Mouse (Mus musculus) stomach, postnatal 0 days (tissue): ENCODE results near the gene Dnajc17. TPM values are rescaled to one million over a fixed set of nuclear protein-coding genes. Genes with fewer than 3 reads are reported as not detected.

Source experiments
- ATAC-seq: fragments of 200-750 bp; cut with Nextera tagmentation; 2 replicates; pipeline ENCODE4 v1.8.0; 2017; ENCODE audit not compliant: low FRiP score, low TSS enrichment
- DNase-seq: peaks from one replicate; pipeline ENCODE4 v3.0.0-alpha.2; 2016; ENCODE audit warnings: low spot score
- H3K27ac ChIP-seq: fragments of 300-500 bp; sonication (generic); replicated peaks from 2 replicates; pipeline ENCODE4 v1.5.1; 2014; ENCODE audit warnings: mild to moderate bottlenecking, control low read depth
- H3K27me3 ChIP-seq: fragments of 300-500 bp; sonication (generic); 2 replicates; pipeline ENCODE4 v1.6.1; 2014; ENCODE audit warnings: low read length; ENCODE audit not compliant: control insufficient read depth, insufficient read depth
- H3K36me3 ChIP-seq: fragments of 300-500 bp; sonication (generic); 2 replicates; pipeline ENCODE4 v1.6.1; 2014; ENCODE audit warnings: low read length, mixed read lengths; ENCODE audit not compliant: control insufficient read depth, insufficient read depth
- H3K4me1 ChIP-seq: fragments of 300-500 bp; sonication (generic); replicated peaks from 2 replicates; pipeline ENCODE4 v1.6.1; 2014; ENCODE audit warnings: antibody characterized with exemption; ENCODE audit not compliant: control insufficient read depth, insufficient read depth
- H3K4me2 ChIP-seq: fragments of 300-500 bp; sonication (generic); replicated peaks from 2 replicates; pipeline ENCODE4 v1.6.1; 2014; ENCODE audit warnings: low read depth, mild to moderate bottlenecking, control low read depth, moderate library complexity
- H3K4me3 ChIP-seq: fragments of 300-500 bp; sonication (generic); 2 replicates; pipeline ENCODE4 v1.5.1; 2014; ENCODE audit warnings: low read depth, low read length, control low read depth
- H3K9ac ChIP-seq: fragments of 300-500 bp; sonication (generic); 2 replicates; pipeline ENCODE4 v1.6.1; 2014; ENCODE audit warnings: mild to moderate bottlenecking, low read length, control low read depth, mixed read lengths
- H3K9me3 ChIP-seq: fragments of 300-500 bp; sonication (generic); 2 replicates; pipeline ENCODE4 v1.6.1; 2016; ENCODE audit warnings: low read length; ENCODE audit not compliant: control insufficient read depth
- CTCF ChIP-seq: IDR thresholded peaks from 2 replicates; pipeline ENCODE4 v1.5.1; 2016; ENCODE audit warnings: antibody characterized with exemption, low read depth, mild to moderate bottlenecking, moderate library complexity
- EP300 ChIP-seq: optimal IDR thresholded peaks from 2 replicates; pipeline ENCODE3; 2016; ENCODE audit warnings: antibody characterized with exemption
- WGBS: fragments of 180-500 bp; shearing (Covaris S2); extraction: QIAGEN DNeasy Blood & Tissue Kit; methylation state at CpG from one replicate; pipeline ENCODE4 v1.1.7; 2014; 5-methylcytosine and 5-hydroxymethylcytosine counted together
- polyA plus RNA-seq: library from polyadenylated mRNA; unstranded; fragments of >200 nt; fragmentation: Nextera tagmentation; extraction: Ambion mirVana; gene quantifications from 2 replicates; pipeline ENCODE4 v1.2.1, GENCODE M21; 2015

Dnajc17 gene
- polyA plus RNA-seq, 1 experiment from 2014 or later: 12.5 TPM

- WGBS: 26% methylated on average over 13 of the region's 13 CpGs
- DNase-seq (peak; percentile 50), ATAC-seq (no peak; the same call in 1 of the 2 replicates)
- H3K4me3 ChIP-seq: no peak overlapping the region
- peaks cover 3% of the 10 kb centered on the region; the same call in 1 of the 2 replicates for H3K36me3 ChIP-seq
- peak overlapping the region; percentile 61 for H3K27ac ChIP-seq
- H3K27me3 ChIP-seq: no peaks in the 10 kb centered on the region
- H3K4me1 ChIP-seq: 0 out of 2 replicates have a peak, but pooled peaks cover 2% of the 10 kb centered on the region
- H3K4me2 ChIP-seq: no peak overlapping the region
- H3K9ac ChIP-seq: no peak overlapping the region; the same call in 1 of the 2 replicates
- H3K9me3 ChIP-seq: no peaks in the 10 kb centered on the region
- TF ChIP-seq EP300: no peak
- no peak for TF ChIP-seq CTCF
Observed at GRCm38 (mm10) chr2:119172862-119173576, 35.6 kb downstream of the Dnajc17 start.

GRCm38 (mm10) chr2:119172446-119172845 is 36.1 kb downstream of the Dnajc17 start:
- no peak for ATAC-seq
- Histone ChIP-seq H3K4me1 (0 out of 2 replicates have a peak, but pooled peaks cover 2% of the 10 kb centered on the region), H3K9me3 (no peaks in the 10 kb centered on the region), H3K4me2 (no peak overlapping the region), H3K9ac (no peak overlapping the region), H3K4me3 (no peak overlapping the region), H3K27ac (no peak overlapping the region), H3K36me3 (peaks cover 3% of the 10 kb centered on the region; the same call in 1 of the 2 replicates), H3K27me3 (no peaks in the 10 kb centered on the region)
- 85% methylated on average over 7 of the region's 7 CpGs for WGBS
- TF ChIP-seq EP300 (no peak), CTCF (no peak)
- DNase-seq: no peak

GRCm38 (mm10) chr2:119171574-119171973 is 37.0 kb downstream of the Dnajc17 start:
- DNase-seq (no peak), ATAC-seq (no peak)
- 63% methylated on average over 8 of the region's 8 CpGs for WGBS
- no peaks in the 10 kb centered on the region for H3K27me3 ChIP-seq
- no peak overlapping the region for H3K9ac ChIP-seq
- H3K36me3 ChIP-seq: peaks cover under 1% of the 10 kb centered on the region; the same call in 1 of the 2 replicates
- H3K4me2 ChIP-seq: no peak overlapping the region
- H3K27ac ChIP-seq: no peak overlapping the region; the same call in 1 of the 2 replicates
- TF ChIP-seq EP300 (no peak), CTCF (no peak)
- no peaks in the 10 kb centered on the region for H3K9me3 ChIP-seq
- no peak overlapping the region for H3K4me3 ChIP-seq
- H3K4me1 ChIP-seq: 0 out of 2 replicates have a peak, but pooled peaks cover 2% of the 10 kb centered on the region

GRCm38 (mm10) chr2:119170282-119170681 is 38.3 kb downstream of the Dnajc17 start:
- Histone ChIP-seq H3K4me3 (no peak overlapping the region), H3K9me3 (no peaks in the 10 kb centered on the region), H3K4me2 (no peak overlapping the region), H3K36me3 (no peaks in the 10 kb centered on the region), H3K4me1 (0 out of 2 replicates have a peak, but pooled peaks cover 2% of the 10 kb centered on the region), H3K9ac (no peak overlapping the region), H3K27me3 (no peaks in the 10 kb centered on the region), H3K27ac (no peak overlapping the region)
- no peak for ATAC-seq
- TF ChIP-seq CTCF: no peak
- TF ChIP-seq EP300: no peak
- 88% methylated on average over 2 of the region's 2 CpGs for WGBS
- no peak for DNase-seq

GRCm38 (mm10) chr2:119167866-119168256 is 40.7 kb downstream of the Dnajc17 start:
- H3K27ac ChIP-seq: no peak overlapping the region
- 5% methylated on average over 26 of the region's 26 CpGs for WGBS

More at GRCm38 (mm10) chr2:119167866-119168256, 40.7 kb downstream of the Dnajc17 start:
- no peaks in the 10 kb centered on the region for H3K27me3 ChIP-seq
- H3K4me2 ChIP-seq: peak overlapping the region; percentile 96
- peak overlapping the region; percentile 50 for H3K4me3 ChIP-seq
- H3K9ac ChIP-seq: peak overlapping the region; percentile 52
- H3K36me3 ChIP-seq: no peaks in the 10 kb centered on the region
- TF ChIP-seq CTCF (no peak), EP300 (no peak)
- ATAC-seq (no peak; the same call in 1 of the 2 replicates), DNase-seq (no peak)
- H3K9me3 ChIP-seq: no peaks in the 10 kb centered on the region
- H3K4me1 ChIP-seq: no peaks in the 10 kb centered on the region
